Mouse (Mus musculus): ENCODE measurements around the gene Gm3468. TPM values are rescaled to one million over a fixed set of nuclear protein-coding genes. Genes with fewer than 3 reads are reported as not detected.
"Not testable (repeated sequence)": the region's sequence is repeated elsewhere in the genome, so short reads cannot be mapped to it uniquely, and the experiment has no call there.

The Gm3468 gene
- not detected in 2 replicates for polyA plus RNA-seq (2012; ENCODE audit: insufficient read depth, insufficient read length, low replicate concordance, missing spikeins)

GRCm38 (mm10) chr14:6108272-6108925, at the start of gene Gm3468:
Gene Gm3468 (minus strand): TSS chr14:6108665.
- WGBS: under 1% methylated on average over 43 of the region's 51 CpGs

GRCm38 (mm10) chr14:6125707-6126106, 17.2 kb upstream of the Gm3468 start, which contains the start of gene Gm3476:
Gene Gm3476 (minus strand): TSS chr14:6125807.
- not testable (repeated sequence) for H3K4me1 ChIP-seq (ENCODE audit: control insufficient read depth, insufficient read depth, low read length); H3K4me3 ChIP-seq (ENCODE audit: insufficient read depth, low read depth, low read length); H3K27ac ChIP-seq (ENCODE audit: insufficient read depth, low read depth, low read length)
- no CpG with 5 or more reads among the region's 1 CpGs for WGBS

More at GRCm38 (mm10) chr14:6108272-6108925, at the start of gene Gm3468:
- peak; percentile 25; the same call in 1 of the 2 replicates for TF ChIP-seq CTCF (IDR thresholded peaks at IDR 0.05; ENCODE audit: insufficient read depth, low read depth, low read length)
- not testable (repeated sequence) for H3K4me1 ChIP-seq (ENCODE audit: control insufficient read depth, insufficient read depth, low read length); H3K27ac ChIP-seq (ENCODE audit: insufficient read depth, low read depth, low read length)
- peak within 1 kb of the TSS; percentile 45 for H3K4me3 ChIP-seq (ENCODE audit: insufficient read depth, low read depth, low read length)

- H3K27ac ChIP-seq (ENCODE audit: insufficient read depth, low read depth, low read length); H3K4me1 ChIP-seq (ENCODE audit: control insufficient read depth, insufficient read depth, low read length); H3K4me3 ChIP-seq (ENCODE audit: insufficient read depth, low read depth, low read length): not testable (repeated sequence)
- 9% methylated on average over 9 of the region's 9 CpGs for WGBS
Measured at GRCm38 (mm10) chr14:6107500-6107899, 965 bp downstream of the Gm3468 start.

GRCm38 (mm10) chr14:6093842-6094241, 14.6 kb downstream of the Gm3468 start, which contains the start of gene Gm8206:
Gene Gm8206 (minus strand): TSS chr14:6093942.
- not testable (repeated sequence) for H3K27ac ChIP-seq (ENCODE audit: insufficient read depth, low read depth, low read length); H3K4me3 ChIP-seq (ENCODE audit: insufficient read depth, low read depth, low read length); H3K4me1 ChIP-seq (ENCODE audit: control insufficient read depth, insufficient read depth, low read length)
- WGBS: 85% methylated on average over 2 of the region's 3 CpGs

- H3K4me1 ChIP-seq (ENCODE audit: control insufficient read depth, insufficient read depth, low read length); H3K27ac ChIP-seq (ENCODE audit: insufficient read depth, low read depth, low read length); H3K4me3 ChIP-seq (ENCODE audit: insufficient read depth, low read depth, low read length): not testable (repeated sequence)
- WGBS: 91% methylated on average over 4 of the region's 4 CpGs
Measured at GRCm38 (mm10) chr14:6058167-6058566, 50.3 kb downstream of the Gm3468 start, which contains the start of gene Gm6337. Gene Gm6337 (minus strand): TSS chr14:6058267.

Other genes with a start within 250 kb of the Gm3468 start
- not detected in 2 replicates for gene Gm8237, start 228.3 kb downstream of the Gm3468 start, polyA plus RNA-seq (2012; ENCODE audit: insufficient read depth, insufficient read length, low replicate concordance, missing spikeins)
- not detected in 2 replicates for gene Gm3248, start 146.9 kb downstream of the Gm3468 start, polyA plus RNA-seq (2012; ENCODE audit: insufficient read depth, insufficient read length, low replicate concordance, missing spikeins)
- not detected in 2 replicates for gene Gm3453, start 129.5 kb downstream of the Gm3468 start, polyA plus RNA-seq (2012; ENCODE audit: insufficient read depth, insufficient read length, low replicate concordance, missing spikeins)
- not detected in 2 replicates for gene Gm6337, start 50.4 kb downstream of the Gm3468 start, polyA plus RNA-seq (2012; ENCODE audit: insufficient read depth, insufficient read length, low replicate concordance, missing spikeins)
- gene Gm8206, start 14.7 kb downstream of the Gm3468 start, polyA plus RNA-seq (2012; ENCODE audit: insufficient read depth, insufficient read length, low replicate concordance, missing spikeins): not detected in 2 replicates
- not detected in 2 replicates for gene Gm3476, start 17.1 kb upstream of the Gm3468 start, polyA plus RNA-seq (2012; ENCODE audit: insufficient read depth, insufficient read length, low replicate concordance, missing spikeins)
- not detected in 2 replicates for gene Gm21560, start 110.6 kb upstream of the Gm3468 start, polyA plus RNA-seq (2012; ENCODE audit: insufficient read depth, insufficient read length, low replicate concordance, missing spikeins)
- gene Gm3411, start 178.6 kb upstream of the Gm3468 start, polyA plus RNA-seq (2012; ENCODE audit: insufficient read depth, insufficient read length, low replicate concordance, missing spikeins): not detected in 2 replicates
- not detected in 2 replicates for gene Gm21103, start 196.2 kb upstream of the Gm3468 start, polyA plus RNA-seq (2012; ENCODE audit: insufficient read depth, insufficient read length, low replicate concordance, missing spikeins)
- gene Gm3618, start 235.0 kb upstream of the Gm3468 start, polyA plus RNA-seq (2012; ENCODE audit: insufficient read depth, insufficient read length, low replicate concordance, missing spikeins): not detected in 2 replicates